Mouse (Mus musculus) embryo, embryonic 11 days (tissue): ENCODE measurements around the gene Dok3.

Source experiments
- DNase-seq: peaks from one replicate; pipeline ENCODE4 v3.0.0-alpha.2; 2015

The Dok3 gene

GRCm38 (mm10) chr13:55505810-55506209 is 23.3 kb downstream of the Dok3 start:
- DNase-seq, result no peak

- no peak for DNase-seq
These were observed 24.7 kb downstream of the Dok3 start for GRCm38 (mm10) chr13:55504390-55504789.

- no peak for DNase-seq
These were observed 26.7 kb downstream of the Dok3 start for GRCm38 (mm10) chr13:55502405-55502804.

- no peak for DNase-seq
These were observed 28.5 kb downstream of the Dok3 start for GRCm38 (mm10) chr13:55500575-55500974.

GRCm38 (mm10) chr13:55498906-55499305 is 30.2 kb downstream of the Dok3 start:
- no peak for DNase-seq

- no peak for DNase-seq
These were observed 32.4 kb downstream of the Dok3 start for GRCm38 (mm10) chr13:55496661-55497060.

GRCm38 (mm10) chr13:55495702-55496101 is 33.4 kb downstream of the Dok3 start:
- DNase-seq, result no peak

- no peak for DNase-seq
These were observed 34.0 kb downstream of the Dok3 start for GRCm38 (mm10) chr13:55494883-55495621.

- DNase-seq, result no peak
These were observed 34.8 kb downstream of the Dok3 start for GRCm38 (mm10) chr13:55494257-55494656.

GRCm38 (mm10) chr13:55487578-55488498 is 41.3 kb downstream of the Dok3 start, which contains the start of gene Dbn1:
Gene Dbn1 (minus strand): TSS chr13:55488111.
- DNase-seq, result peak; percentile 92

- DNase-seq, result peak; percentile 76
These were observed 42.0 kb downstream of the Dok3 start for GRCm38 (mm10) chr13:55486916-55487577.

- DNase-seq, result peak; percentile 38
These were observed 42.9 kb downstream of the Dok3 start for GRCm38 (mm10) chr13:55486029-55486794.

GRCm38 (mm10) chr13:55484520-55485088 is 44.5 kb downstream of the Dok3 start:
- DNase-seq, result no peak

- peak; percentile 68 for DNase-seq
These were observed 45.5 kb downstream of the Dok3 start for GRCm38 (mm10) chr13:55483593-55483992.

GRCm38 (mm10) chr13:55483071-55483470 is 46.0 kb downstream of the Dok3 start:
- no peak for DNase-seq

- no peak for DNase-seq
These were observed 46.6 kb downstream of the Dok3 start for GRCm38 (mm10) chr13:55482542-55482941.

GRCm38 (mm10) chr13:55479929-55480328 is 49.2 kb downstream of the Dok3 start:
- DNase-seq, result no peak

- no peak for DNase-seq
These were observed 50.1 kb downstream of the Dok3 start for GRCm38 (mm10) chr13:55479008-55479407.

- peak; percentile 53 for DNase-seq
These were observed 51.1 kb downstream of the Dok3 start for GRCm38 (mm10) chr13:55478036-55478435.

- no peak for DNase-seq
These were observed 51.6 kb downstream of the Dok3 start for GRCm38 (mm10) chr13:55477492-55477891.

GRCm38 (mm10) chr13:55476256-55476655 is 52.8 kb downstream of the Dok3 start:
- no peak for DNase-seq

- DNase-seq, result no peak
These were observed 53.3 kb downstream of the Dok3 start for GRCm38 (mm10) chr13:55475750-55476149.
